Mouse (Mus musculus) right cerebral cortex, adult 2 months (tissue): ENCODE measurements at regions not wholly inside any gene's neighbourhood (a gene's known extent, or its start where the extent isn't known, plus 50 kb on each side); places are given as distances from the start of the nearest gene placed in this dataset.
"Not testable (repeated sequence)": the region's sequence is repeated elsewhere in the genome, so short reads cannot be mapped to it uniquely, and the experiment has no call there.

ENCODE experiments used
- DNase-seq, 2 experiments: peaks; one replicate each; pipeline ENCODE4 v3.0.0; 2021 to 2022; ENCODE audit warnings: low spot score in 2 of 2

GRCm38 (mm10) chr8:20495542-20495941 lies 119.2 kb upstream of the Gm21119 start:
- not testable (repeated sequence) for DNase-seq

- DNase-seq, result not testable (repeated sequence)
Observed at GRCm38 (mm10) chr8:20513920-20514319, 100.8 kb upstream of the Gm21119 start.

DNA sequence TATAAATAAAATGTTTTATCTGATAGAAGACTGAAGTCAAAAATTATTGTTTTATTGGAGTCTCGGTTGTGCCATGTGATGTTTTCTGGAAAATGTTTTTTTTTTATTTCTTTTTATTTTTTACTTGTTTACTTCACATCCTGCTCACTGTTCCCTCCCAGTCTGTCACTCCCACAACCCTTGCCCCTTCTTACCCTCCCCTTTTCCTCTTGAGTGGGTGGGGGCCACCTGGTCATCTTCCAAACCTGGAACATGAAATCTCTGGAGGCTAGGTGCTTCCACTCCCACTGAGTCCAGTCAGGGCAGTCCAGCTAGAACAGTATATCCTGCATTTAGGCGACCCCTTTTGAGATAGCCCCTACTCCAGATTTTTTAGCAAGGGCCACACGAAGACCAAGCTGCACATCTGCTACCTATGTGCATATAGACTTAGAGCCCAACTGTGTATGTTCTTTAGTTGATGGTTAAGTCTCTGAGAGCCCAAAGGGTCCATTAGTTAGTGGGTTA lies 98.3 kb upstream of the Gm21119 start:
- not testable (repeated sequence) for DNase-seq

- not testable (repeated sequence) for DNase-seq
Observed at GRCm38 (mm10) chr8:20517551-20517950, 97.2 kb upstream of the Gm21119 start.

GRCm38 (mm10) chr8:20524539-20524938 lies 90.2 kb upstream of the Gm21119 start:
- DNase-seq, result not testable (repeated sequence)

DNA sequence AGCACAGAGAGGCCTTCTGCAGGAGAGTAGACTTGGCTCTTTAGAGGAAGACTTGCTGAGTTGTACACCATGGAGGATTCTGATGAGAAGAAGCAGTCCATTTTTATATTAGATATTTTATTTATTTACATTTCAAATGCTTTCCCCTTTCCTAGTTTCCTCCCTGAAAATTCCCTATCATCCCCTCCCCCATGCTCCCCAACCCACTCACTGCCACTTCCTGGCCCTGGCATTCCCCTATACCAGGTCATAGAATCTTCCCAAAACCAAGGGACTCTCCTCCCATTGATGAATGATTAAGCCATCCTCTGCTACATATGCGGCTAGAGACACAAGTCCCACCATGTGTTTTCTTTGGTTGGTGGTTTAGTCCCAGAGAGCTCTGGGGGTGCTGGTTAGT lies 85.7 kb upstream of the Gm21119 start:
- not testable (repeated sequence) for DNase-seq

- DNase-seq, result not testable (repeated sequence)
Observed at GRCm38 (mm10) chr8:20539031-20539430, 75.7 kb upstream of the Gm21119 start.

- DNase-seq, result not testable (repeated sequence)
Observed at GRCm38 (mm10) chr8:20544084-20544483, 70.6 kb upstream of the Gm21119 start.

DNA sequence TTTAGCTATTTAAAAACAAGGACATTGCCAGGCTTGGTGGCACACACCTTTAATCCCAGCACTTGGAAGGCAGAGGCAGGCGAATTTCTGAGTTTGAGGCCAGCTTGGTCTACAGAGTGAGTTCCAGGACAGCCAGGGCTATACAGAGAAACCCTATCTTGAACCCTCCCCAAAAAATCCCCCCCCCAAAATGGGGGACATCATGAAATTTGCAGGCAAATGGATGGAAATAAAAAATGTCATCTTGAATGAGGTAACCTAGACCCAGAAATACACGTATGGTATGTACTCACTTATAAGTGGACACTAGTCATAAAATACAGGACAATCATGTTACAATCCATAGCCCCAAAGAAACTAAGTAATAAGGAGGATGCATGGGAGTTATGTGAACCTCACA lies 69.4 kb upstream of the Gm21119 start:
- not testable (repeated sequence) for DNase-seq

GRCm38 (mm10) chr8:20546401-20546800 lies 68.3 kb upstream of the Gm21119 start:
- not testable (repeated sequence) for DNase-seq

DNA sequence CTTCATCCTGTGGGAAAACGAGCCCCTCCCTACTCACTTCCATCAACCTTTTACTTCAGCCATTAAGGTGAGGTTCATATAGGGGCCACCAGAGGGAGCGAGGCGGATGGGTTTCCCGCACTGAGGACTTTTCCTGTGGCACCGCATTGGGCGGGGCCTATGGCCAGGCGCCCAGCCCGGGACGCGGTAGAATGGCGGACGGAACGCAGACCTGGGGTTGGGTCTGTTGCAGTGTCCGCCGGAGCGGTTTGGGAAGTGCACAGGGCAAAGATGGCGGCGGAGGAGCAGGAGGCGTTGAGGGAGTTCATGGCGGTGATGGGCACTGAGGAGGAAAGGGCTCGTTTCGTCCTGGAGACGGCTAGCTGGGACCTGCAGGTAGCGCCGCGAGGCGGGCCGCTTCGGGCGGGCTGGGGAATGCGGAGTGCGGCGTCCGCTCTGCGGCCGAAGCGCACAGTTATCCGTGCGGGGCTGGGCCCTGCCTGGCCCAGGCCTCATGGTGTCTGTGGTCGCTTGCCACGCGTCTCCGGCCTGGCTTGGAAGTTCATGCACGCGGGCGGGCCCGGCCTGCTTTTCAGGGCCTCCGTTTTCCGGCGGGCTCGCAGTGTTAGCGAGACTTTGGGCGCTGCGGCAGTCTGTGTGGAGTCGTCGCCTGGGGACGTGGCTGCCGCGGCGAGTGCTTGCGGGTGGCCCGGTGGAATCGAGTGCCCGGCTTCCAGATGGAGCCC lies 64.5 kb upstream of the Gm21119 start:
- peak; percentile 95 to 97 for DNase-seq

DNA sequence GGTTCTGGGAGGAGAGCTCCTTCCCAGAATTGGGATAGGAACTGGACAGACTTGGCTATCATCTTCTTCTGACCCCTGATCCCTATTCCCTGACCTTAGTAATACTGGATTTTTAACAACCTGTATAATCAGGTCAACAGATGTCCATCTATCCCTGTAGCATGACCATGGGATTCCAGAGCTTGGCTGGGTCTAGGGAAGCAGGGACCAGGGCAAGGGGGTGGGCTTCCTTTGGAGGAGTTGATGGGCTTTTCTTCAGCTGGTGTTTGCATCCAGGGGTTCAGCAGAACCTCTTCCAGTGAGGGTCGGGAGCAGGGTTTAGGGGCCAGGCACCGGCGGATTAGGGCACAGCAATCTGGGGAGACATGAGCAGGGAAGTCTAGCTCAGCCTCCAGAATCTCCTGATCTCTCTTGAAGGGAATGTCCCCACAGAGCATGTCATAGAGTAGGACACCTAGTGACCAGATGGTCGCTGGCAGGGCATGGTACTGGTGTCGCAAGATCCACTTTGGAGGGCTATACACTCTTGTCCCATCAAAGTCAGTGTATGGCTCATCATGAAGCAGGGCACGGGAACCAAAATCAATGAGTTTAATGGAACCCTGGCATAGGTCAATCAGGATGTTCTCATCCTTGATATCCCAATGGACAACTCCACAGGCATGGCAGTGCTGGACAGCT lies 58.1 kb upstream of the Gm21119 start:
- not testable (repeated sequence) for DNase-seq

GRCm38 (mm10) chr8:20557184-20557583 lies 57.5 kb upstream of the Gm21119 start:
- DNase-seq, result not testable (repeated sequence)

GRCm38 (mm10) chr8:20557609-20558008 lies 57.1 kb upstream of the Gm21119 start:
- DNase-seq, result peak; percentile 17 to 37
